Mouse (Mus musculus): ENCODE measurements at regions not wholly inside any gene's neighbourhood (a gene's known extent, or its start where the extent isn't known, plus 50 kb on each side); places are given as distances from the start of the nearest gene placed in this dataset.
"Not testable (repeated sequence)": the region's sequence is repeated elsewhere in the genome, so short reads cannot be mapped to it uniquely, and the experiment has no call there.

DNA sequence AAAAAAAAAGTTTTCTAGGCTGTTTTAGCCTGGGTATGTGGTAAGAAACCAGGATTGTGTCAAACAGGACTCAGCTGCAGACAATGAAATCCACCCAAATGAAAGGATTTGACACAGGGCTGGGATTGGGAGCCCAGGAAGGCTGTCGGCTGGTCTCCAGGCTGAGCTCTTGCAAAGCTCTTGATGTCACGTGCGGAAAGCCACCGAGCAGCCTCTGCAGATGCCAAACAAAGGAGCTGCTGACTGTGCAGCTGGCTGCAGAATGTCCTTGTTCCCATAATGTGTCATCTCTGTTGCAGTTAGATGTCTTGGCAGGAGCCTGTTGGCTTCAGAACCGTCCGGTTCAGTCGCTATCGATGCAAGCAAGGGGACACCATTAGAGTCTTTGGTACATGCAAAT lies 56.1 kb downstream of the Bbs10 start:
- no peak for DNase-seq (ENCODE audit: low read depth, low spot score)
- no peak for TF ChIP-seq HCFC1 (IDR thresholded peaks at IDR 0.05; ENCODE audit: borderline replicate concordance, insufficient read depth, low read length)
- no peak for TF ChIP-seq ZC3H11A (IDR thresholded peaks at IDR 0.05; ENCODE audit: borderline replicate concordance, low read depth, low read length)
- no peak for TF ChIP-seq ZNF384 (IDR thresholded peaks at IDR 0.05; ENCODE audit: low read depth, low read length)
- TF ChIP-seq CHD2 (IDR thresholded peaks at IDR 0.05; ENCODE audit: low read depth, low read length) = no peak
- no peak for TF ChIP-seq MAFK (IDR thresholded peaks at IDR 0.05; ENCODE audit: insufficient read depth, low read depth, low read length)
- H3K4me3 ChIP-seq (ENCODE audit: insufficient read depth in 1 of 2, low read depth in 1 of 2, low read length in 2 of 2, poor library complexity in 1 of 2, severe bottlenecking in 1 of 2) = no peak overlapping the region

GRCm38 (mm10) chr10:111358340-111358739 lies 59.9 kb downstream of the Bbs10 start:
- H3K4me1 ChIP-seq (ENCODE audit: control insufficient read depth in 2 of 2, insufficient read depth in 2 of 2, low read length in 2 of 2, poor library complexity in 1 of 2); H3K9ac ChIP-seq (ENCODE audit: insufficient read depth, low read depth, low read length, poor library complexity, severe bottlenecking); in situ Hi-C loops (cut with MboI; ENCODE audit: low sequenced_read_pairs in 2 of 2, unreplicated experiment in 2 of 2); H3K27ac ChIP-seq (ENCODE audit: insufficient read depth, low read depth, low read length, poor library complexity, severe bottlenecking); H3K36me3 ChIP-seq (ENCODE audit: control insufficient read depth, insufficient read depth, low read length, poor library complexity, severe bottlenecking); H3K4me3 ChIP-seq (ENCODE audit: insufficient read depth in 1 of 2, low read depth in 1 of 2, low read length in 2 of 2, poor library complexity in 1 of 2, severe bottlenecking in 1 of 2); DNase-seq (ENCODE audit: low read depth, low spot score); H3K9me3 ChIP-seq (ENCODE audit: control insufficient read depth, insufficient read depth, low read depth, low read length): not testable (repeated sequence)

More for the DNA sequence above, 56.1 kb downstream of the Bbs10 start:
- no peaks in the 10 kb centered on the region for H3K36me3 ChIP-seq (ENCODE audit: control insufficient read depth, insufficient read depth, low read length, poor library complexity, severe bottlenecking)
- H3K9ac ChIP-seq (ENCODE audit: insufficient read depth, low read depth, low read length, poor library complexity, severe bottlenecking) = no peak overlapping the region
- no peak overlapping the region for H3K27ac ChIP-seq (ENCODE audit: insufficient read depth, low read depth, low read length, poor library complexity, severe bottlenecking)
- no peaks in the 10 kb centered on the region for H3K9me3 ChIP-seq (ENCODE audit: control insufficient read depth, insufficient read depth, low read depth, low read length)
- H3K4me1 ChIP-seq (ENCODE audit: control insufficient read depth in 2 of 2, insufficient read depth in 2 of 2, low read length in 2 of 2, poor library complexity in 1 of 2) = no peaks in the 10 kb centered on the region
- in situ Hi-C loops (cut with MboI; ENCODE audit: low sequenced_read_pairs in 2 of 2, unreplicated experiment in 2 of 2) = no loop called here

DNA sequence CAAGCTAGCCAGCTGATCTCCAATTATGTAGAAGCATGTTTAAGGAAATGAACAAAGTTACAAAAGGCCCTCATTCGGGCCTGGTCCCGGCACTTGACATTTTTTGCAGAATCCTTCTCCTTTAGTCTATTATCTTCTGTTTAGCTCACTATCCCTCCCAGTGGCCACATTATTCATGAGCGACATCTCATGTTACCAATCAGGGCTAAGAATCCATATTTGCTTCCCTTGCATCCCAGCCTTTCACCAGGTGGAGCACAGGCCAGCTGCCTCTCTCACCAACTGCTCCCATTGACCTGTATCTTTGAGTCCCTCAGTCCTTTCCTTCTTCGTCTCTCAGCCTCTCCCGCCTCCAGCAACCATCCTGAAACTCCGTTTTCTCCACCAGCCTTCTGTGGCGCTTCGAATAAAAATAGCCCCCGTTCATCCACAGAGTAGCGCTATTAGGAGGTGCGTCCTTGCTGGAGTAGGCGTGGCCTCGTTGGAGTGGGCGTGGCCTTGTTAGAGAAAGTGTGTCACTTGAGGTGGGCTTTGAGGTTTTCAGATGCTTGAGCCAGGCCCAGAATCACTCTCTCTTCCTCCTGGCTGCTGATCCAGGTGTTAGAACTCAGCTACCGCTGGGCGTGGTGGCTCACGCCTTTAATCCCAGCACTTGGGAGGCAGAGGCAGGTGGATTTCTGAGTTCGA lies 63.4 kb downstream of the Bbs10 start:
- peak; percentile 62 for DNase-seq (ENCODE audit: low read depth, low spot score)
- Histone ChIP-seq H3K36me3 (ENCODE audit: control insufficient read depth, insufficient read depth, low read length, poor library complexity, severe bottlenecking) (no peaks in the 10 kb centered on the region), H3K9ac (ENCODE audit: insufficient read depth, low read depth, low read length, poor library complexity, severe bottlenecking) (0 out of 2 replicates have a peak overlapping the region, but pooled peaks have one; percentile 7), H3K27ac (ENCODE audit: insufficient read depth, low read depth, low read length, poor library complexity, severe bottlenecking) (no peak overlapping the region), H3K4me1 (ENCODE audit: control insufficient read depth in 2 of 2, insufficient read depth in 2 of 2, low read length in 2 of 2, poor library complexity in 1 of 2) (peaks cover 0 to 4% of the 10 kb centered on the region in 2 experiments; a peak in 1 of 4 replicates), H3K4me3 (ENCODE audit: insufficient read depth in 1 of 2, low read depth in 1 of 2, low read length in 2 of 2, poor library complexity in 1 of 2, severe bottlenecking in 1 of 2) (peak overlapping the region in 1 of 2 experiments; percentile 16; a peak in 1 of 4 replicates), H3K9me3 (ENCODE audit: control insufficient read depth, insufficient read depth, low read depth, low read length) (no peaks in the 10 kb centered on the region)
- TF ChIP-seq CHD2 (IDR thresholded peaks at IDR 0.05; ENCODE audit: low read depth, low read length) (no peak), ZNF384 (IDR thresholded peaks at IDR 0.05; ENCODE audit: low read depth, low read length) (no peak), MAFK (IDR thresholded peaks at IDR 0.05; ENCODE audit: insufficient read depth, low read depth, low read length) (no peak), ZC3H11A (IDR thresholded peaks at IDR 0.05; ENCODE audit: borderline replicate concordance, low read depth, low read length) (no peak)
- in situ Hi-C loops (cut with MboI; ENCODE audit: low sequenced_read_pairs in 2 of 2, unreplicated experiment in 2 of 2) = no loop called here

GRCm38 (mm10) chr10:111363729-111364617 lies 65.5 kb downstream of the Bbs10 start:
- Histone ChIP-seq H3K4me3 (ENCODE audit: insufficient read depth in 1 of 2, low read depth in 1 of 2, low read length in 2 of 2, poor library complexity in 1 of 2, severe bottlenecking in 1 of 2) (no peak overlapping the region), H3K4me1 (ENCODE audit: control insufficient read depth in 2 of 2, insufficient read depth in 2 of 2, low read length in 2 of 2, poor library complexity in 1 of 2) (peaks cover 0 to 4% of the 10 kb centered on the region in 2 experiments; a peak in 1 of 4 replicates), H3K36me3 (ENCODE audit: control insufficient read depth, insufficient read depth, low read length, poor library complexity, severe bottlenecking) (no peaks in the 10 kb centered on the region), H3K27ac (ENCODE audit: insufficient read depth, low read depth, low read length, poor library complexity, severe bottlenecking) (no peak overlapping the region), H3K9ac (ENCODE audit: insufficient read depth, low read depth, low read length, poor library complexity, severe bottlenecking) (no peak overlapping the region), H3K9me3 (ENCODE audit: control insufficient read depth, insufficient read depth, low read depth, low read length) (no peaks in the 10 kb centered on the region)
- no peak for DNase-seq (ENCODE audit: low read depth, low spot score)
- TF ChIP-seq HCFC1 (IDR thresholded peaks at IDR 0.05; ENCODE audit: borderline replicate concordance, insufficient read depth, low read length) (no peak), ZNF384 (IDR thresholded peaks at IDR 0.05; ENCODE audit: low read depth, low read length) (no peak), ZC3H11A (IDR thresholded peaks at IDR 0.05; ENCODE audit: borderline replicate concordance, low read depth, low read length) (no peak), MAFK (IDR thresholded peaks at IDR 0.05; ENCODE audit: insufficient read depth, low read depth, low read length) (no peak), CHD2 (IDR thresholded peaks at IDR 0.05; ENCODE audit: low read depth, low read length) (no peak)
- in situ Hi-C loops (cut with MboI; ENCODE audit: low sequenced_read_pairs in 2 of 2, unreplicated experiment in 2 of 2) = no loop called here

All from ES-E14 (cell line).